Mouse (Mus musculus) embryo, embryonic 9.5 days (tissue): ENCODE data around the gene Pdzd2.
A peak's percentile ranks its signal among the peaks of the same experiment; 100 is the strongest.

Experiments used
- DNase-seq: peaks from one replicate; pipeline ENCODE4 v3.0.0-alpha.2; 2017; ENCODE audit errors: extremely low spot score

Gene Pdzd2

DNA sequence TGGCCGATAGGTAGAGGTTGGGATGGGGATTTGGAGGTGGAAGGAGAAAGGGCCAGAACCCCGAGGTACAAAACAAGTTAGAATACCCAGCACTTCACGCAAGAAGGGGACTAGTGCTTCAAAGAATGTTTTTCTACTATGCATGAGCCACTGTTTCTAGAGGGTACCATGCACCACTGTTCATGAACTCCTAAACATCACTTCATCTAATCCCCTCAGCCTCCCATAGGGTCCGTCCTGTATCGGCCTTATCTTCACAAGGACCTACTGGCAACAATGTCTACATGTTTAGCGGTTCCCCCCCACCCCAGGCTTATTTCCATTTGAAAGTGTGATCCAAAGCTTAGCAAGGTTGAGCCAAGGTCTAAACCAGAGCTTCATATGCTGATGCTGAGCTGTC lies 162.0 kb downstream of the Pdzd2 start:
- DNase-seq = no peak

DNA sequence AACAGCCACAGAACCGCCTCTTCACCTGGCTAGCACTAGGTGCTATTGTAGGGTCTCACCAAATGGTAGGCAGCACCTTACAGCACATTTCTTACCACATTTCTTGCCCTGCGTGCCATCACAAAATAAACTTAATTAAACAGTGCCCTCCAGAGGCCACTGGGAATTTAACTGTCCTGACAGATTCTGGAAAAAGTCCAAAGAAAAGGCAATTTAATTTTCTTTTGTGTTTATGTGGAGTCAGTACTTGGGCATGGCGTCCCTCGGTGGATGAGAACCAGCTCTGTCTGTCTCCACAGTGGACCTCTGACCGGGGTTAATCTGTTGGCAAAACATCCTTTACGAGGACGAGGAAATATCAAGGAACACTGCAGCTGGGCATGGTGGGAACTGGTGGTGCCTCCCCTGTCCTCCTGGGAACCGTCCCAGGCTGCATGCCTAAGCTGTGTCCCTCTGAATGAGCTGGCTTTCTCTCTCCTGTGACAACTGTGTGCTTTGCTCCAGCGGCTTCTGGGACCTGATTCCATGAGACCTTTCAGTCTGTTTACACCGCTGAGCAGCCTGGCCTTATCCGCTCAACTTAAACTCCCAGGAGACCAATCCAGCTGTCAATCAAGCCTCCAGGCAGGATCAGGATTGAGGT lies 162.5 kb downstream of the Pdzd2 start:
- peak; percentile 54 for DNase-seq

DNA sequence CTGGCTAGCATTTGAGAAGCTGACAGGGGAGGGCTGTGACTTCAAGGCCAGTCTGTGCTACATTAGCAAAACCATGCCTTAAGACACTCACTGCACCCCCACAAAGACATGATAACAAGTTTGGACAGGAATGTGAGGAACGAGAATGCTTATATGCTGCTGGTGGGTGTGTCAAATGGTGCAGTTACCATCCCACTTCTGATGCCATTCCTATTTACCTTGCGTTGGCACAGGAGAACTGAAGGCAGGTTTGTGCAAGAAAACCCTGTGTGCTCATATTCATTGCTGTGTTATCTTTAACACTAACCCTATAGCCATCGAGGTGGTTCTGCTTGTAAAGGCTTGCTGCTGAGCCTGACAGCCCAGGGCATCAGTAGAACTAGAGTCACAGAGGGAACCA lies 166.1 kb downstream of the Pdzd2 start:
- no peak for DNase-seq

DNA sequence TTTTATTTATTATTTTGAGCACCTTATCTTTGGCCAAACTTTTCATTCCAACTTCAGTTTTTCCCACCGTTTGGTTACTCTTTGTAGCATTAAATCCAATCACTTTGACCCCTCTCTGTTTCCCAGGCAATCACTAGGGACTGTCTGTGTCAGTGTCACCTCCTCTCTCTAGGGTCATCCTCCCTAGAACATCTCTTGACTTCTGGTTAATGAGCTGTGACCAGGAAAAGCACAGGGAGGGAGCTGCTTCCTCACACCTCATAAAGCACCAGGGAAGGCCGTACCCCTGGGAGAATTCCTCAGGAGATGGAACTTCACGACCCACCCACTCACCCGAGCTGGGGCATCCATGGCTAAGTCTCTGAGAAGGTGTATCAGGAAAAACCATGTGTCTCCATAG lies 168.6 kb downstream of the Pdzd2 start:
- DNase-seq = no peak

DNA sequence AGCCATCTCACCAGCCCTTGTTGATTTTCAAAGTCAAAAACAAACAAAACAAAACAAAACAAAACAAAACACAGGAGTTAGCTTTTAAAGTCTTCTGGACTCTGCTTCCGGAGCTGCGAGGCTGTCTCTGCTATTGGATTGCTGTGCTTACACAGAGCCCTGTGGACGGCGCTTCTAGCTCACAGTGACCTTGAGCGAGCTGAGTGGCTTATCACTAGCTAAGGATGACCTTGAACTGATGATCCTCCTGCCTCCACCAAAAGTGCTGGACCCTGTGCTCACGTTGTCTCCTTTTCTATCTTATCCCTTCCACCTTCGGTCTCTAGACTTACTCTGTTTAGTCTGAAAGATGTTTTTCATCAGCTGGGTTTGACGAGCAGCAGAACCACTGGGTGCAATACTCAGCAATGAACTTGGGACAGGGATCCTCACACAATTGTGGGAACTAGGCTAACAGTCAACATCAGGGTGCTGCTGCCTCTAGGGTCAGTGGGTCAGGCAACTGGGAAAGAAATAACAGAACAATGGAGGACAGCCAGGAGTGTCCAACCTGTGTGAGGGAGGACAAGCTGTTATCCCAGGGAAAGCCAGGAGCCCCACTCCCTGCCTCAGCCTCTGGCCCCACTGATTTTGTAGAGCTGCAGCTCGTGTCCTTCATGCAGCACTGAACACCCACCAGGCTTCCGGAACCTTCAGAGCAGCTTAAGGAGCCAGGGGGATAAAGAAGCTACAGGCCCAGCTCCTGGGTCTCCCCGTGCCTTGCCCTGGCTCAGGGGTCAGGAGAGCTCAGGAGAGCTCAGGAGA lies 172.9 kb downstream of the Pdzd2 start:
- DNase-seq = no peak

DNA sequence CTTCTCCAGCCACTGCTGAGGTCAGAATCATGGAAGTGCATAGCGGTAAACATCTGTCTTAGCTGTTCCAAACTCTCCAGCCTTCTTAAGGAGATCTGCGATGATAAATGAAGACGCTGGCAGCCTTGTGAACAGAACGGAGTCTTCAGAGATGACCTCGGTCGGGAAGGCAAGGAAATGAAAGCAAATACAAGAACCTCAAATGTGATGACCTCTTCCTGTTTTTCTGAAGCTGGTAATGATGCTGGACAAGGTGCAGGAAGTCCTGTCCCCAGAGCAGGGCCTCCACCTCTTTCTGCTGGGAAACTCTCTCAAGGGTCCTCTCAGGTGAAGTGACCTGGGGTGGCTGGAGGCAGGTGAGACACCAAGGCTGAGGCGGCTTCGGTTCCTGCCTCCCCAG lies 174.4 kb downstream of the Pdzd2 start:
- no peak for DNase-seq

DNA sequence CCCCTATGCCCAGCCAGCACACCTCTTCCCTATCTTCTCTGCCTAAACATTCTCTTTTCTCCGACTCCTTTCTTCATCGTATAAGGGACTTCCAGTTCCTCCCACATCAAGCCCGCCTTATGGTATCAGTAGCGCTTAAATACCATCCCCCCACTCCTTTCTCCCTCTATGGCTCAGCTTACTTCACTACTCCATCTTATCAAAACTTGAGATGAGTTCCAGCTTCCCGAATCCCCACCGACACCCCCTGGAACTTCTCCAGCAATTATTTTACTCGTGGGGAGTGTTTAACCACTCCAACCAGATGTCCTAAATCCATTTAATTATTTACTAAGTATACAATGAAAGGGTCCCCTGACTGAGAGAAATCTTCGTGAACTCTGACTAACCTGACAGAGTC lies 179.2 kb downstream of the Pdzd2 start:
- no peak for DNase-seq

DNA sequence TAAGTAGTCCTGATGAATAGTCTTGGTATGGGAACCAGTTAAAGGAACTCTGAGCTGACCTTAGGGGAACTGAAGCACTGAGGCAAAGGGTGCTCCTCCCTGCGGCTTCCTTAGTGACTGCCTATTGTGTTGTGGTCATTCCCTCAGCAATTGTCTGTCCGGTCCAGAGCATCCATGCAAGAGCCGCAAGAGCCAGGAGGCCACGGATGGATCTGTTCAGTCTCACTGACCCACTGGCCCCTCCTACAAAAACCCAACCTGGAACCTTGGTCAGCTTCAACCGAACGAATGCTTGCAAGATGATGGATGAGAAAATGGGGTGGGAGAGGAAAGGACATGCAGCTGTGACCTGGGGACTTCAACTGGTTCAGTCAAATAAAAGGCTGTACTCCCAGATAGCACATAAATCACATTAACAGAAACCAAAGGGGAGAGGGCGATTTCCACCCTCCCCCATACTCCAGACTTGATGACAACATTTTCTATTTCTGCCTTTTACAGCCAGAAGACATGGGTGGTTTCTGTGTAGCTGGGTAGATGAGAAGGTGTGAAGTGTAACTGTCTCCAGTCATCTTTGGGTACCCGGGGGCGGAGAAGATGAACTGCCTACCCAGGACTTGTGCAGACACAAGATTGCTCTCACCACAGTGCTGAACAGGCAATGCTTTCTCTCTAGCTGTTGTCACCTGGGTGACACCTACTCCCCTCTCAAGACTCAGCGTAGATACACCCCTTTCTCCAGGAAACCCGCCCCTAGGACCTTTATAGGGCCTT lies 181.9 kb downstream of the Pdzd2 start:
- DNase-seq = no peak

DNA sequence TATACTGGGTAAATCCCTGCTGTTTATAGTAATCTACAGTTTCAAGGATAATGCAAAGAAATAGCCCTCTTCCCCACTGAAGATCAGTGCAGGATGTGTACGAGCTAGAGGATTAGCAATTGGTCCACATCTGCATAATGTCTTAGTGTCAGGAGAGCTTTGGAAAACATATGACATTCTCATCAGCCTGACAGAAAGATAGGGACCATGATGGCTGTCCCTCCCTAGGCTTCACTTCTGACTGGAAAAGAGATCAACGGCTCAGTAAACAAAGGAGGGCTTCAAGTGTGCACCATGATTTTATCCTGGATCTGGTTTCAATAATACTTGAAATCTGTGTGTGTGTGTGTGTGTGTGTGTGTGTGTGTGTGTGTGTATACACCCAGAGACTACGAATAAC lies 186.5 kb downstream of the Pdzd2 start:
- DNase-seq = no peak

DNA sequence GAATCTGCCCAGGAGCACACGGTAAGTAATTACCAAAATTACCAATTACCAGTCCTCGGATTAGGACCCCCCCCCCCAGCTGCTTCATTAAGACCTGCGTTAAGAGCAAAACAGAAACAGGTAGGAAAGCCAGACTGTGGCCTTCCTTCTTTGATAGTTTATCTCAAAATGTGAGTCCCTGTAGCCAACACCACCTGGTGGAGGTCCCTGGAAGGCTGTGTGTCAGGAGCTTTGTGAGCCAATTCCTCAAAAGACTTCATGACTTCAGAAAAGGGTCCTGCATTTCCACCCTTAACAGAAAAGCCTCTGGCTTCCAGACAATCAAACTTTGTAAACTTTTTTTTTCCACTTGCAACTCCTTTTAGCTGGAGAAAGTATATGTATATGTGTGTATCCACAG lies 188.8 kb downstream of the Pdzd2 start:
- no peak for DNase-seq

DNA sequence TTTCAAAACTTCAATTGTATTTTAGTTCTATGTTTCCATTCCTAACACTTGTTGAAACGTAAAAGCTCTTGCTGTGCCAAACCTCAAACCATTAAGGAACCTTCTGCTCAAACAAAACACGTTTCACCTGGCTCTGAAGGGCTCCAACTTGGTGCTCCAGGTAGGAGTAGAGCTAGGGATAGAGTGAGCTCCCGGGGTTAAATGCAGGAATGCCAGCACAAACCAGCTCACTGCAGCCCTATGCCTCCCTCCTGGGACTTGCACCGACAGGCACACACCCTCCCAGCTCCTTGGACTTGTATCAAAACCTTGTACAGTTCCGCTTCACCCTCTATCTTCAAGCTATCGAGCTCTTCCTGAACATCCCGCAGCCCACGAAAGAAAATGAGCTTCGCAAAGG lies 189.3 kb downstream of the Pdzd2 start:
- no peak for DNase-seq

DNA sequence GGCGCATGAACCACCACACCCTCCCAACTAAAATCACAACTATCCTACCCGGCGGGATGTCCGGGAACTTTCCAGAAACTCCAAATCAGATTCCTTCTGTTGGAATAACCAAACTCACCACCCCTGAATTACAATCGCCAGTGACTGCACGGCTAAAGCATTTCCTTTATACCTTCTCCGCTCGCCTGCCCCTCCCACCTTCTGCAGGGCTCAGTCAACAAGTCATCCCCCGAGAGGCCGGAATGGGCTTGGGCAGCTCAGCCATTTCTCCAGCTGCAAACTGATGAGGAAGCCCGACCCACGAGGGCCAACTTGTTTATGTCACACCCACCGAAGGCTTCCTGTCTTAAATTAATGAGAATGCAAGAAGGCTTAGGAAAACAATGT lies 189.8 kb downstream of the Pdzd2 start:
- DNase-seq = peak; percentile 49

DNA sequence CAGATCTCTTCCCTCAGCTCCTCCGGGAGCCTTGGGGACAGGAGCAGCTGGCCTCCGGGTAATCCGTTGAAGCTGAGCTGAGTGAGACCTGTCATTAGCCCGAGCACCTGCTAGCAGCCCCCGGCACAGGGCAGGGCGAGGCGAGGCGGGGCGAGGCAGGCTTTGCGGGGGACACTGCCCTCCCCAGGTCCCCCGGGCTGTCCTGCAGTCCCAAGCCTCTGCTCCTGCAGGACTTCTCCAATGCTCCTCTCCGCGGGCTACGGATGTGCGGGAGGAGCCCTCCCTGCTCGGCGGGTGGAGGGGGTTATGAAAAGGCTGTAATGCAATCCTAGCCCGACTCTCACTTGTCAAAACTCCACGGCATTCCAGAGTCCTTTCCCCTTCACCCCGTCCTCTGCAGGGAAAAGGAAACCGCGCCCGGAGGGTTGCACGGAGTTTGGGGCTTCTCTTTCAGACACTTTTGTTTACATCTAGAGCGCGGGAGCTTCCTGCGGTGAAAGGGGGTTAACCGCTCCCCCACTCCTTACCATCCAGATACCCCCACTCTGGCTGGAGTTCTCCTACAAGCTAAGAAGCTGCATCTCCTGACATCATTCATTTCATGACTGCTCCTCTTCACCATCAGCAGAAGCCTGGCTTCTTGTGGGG lies 190.3 kb downstream of the Pdzd2 start:
- peak; percentile 61 for DNase-seq

DNA sequence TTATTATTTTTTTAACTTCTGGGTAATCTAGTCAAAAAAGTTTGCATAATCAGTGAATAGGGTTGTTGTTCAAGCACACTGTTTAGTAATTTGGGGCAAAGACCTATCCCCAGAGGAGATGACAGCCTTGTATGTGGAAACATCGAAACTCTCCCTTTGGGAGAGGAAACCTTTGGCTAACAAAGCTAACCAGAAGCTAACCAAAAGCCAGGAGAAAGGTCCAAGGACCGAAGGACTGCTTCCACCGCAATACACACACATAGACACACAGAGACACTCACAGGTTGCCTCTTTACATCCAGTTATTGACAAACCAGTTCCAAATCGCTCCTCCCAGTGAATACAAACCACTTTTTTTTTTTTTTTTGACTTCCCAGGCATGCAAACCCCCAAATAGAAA lies 191.0 kb downstream of the Pdzd2 start:
- DNase-seq = no peak

DNA sequence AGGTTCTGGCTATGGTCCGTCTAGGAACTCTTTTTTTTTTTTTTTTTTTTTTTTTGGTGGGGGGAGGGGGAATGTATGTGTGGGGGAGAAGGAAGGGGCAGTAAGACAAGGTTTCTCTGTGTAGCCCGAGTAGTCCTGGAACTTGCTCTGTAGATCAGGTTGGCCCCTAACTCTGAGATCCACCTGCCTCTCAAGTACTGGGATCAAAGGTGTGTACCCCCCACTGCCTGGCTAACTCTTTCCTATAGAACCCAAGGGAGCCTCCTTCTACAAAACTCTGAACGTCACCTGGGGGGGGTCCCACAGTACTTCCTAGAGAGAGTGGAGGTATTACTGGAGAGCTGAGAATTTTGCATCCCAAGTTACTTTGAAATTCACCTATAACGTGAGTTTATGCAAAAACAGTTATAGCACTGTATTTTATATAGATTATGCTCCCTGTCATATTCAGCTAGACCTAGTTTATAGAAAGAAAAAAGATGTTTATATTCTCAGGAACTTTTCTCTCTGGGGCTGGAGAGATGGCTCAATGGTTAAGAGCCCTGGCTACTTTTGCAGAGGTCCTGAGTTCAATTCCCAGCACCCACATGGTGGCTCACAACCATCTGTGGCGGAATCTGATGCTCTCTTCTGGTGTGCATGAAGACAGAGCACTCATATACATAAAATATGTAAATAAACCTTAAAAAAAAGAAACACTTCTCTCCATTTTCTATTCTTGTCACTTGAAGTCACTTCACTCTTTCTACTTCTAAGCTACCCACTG lies 191.9 kb downstream of the Pdzd2 start:
- DNase-seq = no peak

DNA sequence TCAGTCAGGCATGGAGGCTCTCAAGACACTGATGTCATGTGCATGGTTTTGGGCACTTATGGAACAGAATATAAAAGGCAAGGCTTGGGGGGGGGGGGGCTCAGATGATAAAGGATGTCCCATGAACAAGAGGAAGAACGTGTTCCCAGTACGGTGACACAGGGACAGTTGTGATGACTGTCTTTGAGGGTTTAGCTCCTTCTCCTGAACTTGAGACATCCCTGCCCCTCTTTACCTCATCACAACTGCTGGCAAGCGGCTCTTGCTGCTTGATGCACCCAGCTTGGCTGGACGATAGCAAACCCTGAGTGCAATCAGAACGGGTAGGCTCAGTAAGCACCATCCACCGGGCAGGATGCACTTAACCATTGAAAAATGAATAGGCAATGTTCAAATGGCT lies 192.9 kb downstream of the Pdzd2 start:
- no peak for DNase-seq

DNA sequence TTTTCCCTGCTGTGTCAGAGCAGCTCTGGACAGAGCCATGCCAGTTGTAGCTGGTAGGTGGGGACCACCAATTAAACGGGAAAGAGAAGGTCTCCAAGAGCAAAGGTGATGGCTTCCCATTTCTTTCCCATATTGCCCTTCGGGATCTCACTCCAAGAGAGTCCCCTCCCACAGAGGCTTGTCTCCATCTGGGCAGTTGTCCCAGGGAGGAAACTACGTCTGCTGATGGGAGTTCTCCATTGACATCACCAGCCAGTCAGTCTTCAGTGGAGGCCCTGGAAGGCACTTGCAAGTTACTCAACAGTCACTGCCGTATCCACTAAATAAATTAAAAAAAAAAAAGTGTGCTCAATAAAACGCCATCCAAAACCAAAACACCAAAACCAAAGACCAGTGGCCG lies 194.1 kb downstream of the Pdzd2 start:
- DNase-seq = no peak

DNA sequence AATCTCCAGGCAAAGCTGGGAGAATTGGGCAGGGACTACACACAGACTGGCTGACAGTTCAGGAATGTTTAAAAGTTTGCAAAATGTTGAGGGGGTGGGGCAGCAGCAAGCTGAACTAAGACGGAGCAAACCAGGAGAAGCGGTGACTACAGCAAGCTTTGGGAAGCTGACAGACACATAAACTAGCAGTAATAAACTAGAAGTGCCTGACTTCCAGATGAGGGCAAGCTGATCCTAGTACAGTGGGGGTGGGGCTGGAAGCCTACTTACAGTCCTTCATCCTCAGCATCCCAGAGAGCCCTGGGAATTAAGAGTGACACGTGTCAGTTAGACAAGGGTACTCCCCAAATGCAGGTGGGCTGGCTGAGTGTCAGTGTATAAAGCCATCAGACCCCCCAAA lies 194.5 kb downstream of the Pdzd2 start:
- DNase-seq = no peak

DNA sequence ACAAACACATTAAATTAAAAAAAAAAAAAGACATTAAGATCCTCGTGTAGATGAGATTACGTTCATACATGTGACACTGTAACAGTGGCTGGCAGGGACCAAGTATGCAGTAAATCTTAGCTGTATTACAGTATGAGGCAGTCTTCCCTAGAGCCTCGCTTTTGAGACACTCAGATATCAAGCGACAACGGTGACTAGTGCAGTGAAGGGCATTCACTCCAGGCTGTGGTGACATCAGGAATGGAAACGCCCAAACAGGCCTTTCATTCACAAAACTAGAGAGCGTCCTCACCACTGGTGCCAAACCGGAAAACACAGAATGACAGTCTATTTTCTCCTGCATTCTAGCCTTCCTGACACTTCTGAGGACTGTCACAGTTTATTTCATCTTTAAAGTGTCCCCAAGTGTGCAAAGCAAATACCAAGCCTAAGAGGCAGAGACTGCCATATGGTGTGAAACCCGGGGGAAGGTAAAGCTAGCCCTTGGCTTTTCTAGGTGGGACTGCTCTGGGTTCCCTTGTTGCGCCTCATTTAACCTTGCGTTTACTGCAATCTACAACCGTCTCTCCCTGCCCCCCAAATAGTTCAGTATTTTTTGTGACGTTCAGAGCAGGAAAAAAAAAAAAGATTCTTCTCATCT lies 195.9 kb downstream of the Pdzd2 start:
- no peak for DNase-seq

DNA sequence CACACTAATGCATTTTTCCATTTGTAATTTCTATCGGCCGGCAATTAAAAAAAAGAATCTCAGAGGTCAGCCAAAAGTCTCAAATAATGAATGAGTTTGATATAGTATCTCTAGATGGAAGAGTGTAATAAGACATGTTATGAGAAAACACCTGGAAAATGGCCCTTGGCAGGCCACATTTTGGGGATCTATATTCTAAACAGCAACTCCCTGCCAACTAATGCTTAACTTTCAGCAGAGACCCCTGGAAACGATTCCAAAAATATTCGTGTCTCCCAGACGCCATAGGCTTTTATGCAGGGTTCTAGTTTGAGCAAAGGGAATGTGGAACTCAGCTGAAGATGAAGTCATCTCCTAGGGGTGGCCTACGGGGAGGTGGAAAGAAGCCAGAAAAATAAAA lies 197.4 kb downstream of the Pdzd2 start:
- no peak for DNase-seq

DNA sequence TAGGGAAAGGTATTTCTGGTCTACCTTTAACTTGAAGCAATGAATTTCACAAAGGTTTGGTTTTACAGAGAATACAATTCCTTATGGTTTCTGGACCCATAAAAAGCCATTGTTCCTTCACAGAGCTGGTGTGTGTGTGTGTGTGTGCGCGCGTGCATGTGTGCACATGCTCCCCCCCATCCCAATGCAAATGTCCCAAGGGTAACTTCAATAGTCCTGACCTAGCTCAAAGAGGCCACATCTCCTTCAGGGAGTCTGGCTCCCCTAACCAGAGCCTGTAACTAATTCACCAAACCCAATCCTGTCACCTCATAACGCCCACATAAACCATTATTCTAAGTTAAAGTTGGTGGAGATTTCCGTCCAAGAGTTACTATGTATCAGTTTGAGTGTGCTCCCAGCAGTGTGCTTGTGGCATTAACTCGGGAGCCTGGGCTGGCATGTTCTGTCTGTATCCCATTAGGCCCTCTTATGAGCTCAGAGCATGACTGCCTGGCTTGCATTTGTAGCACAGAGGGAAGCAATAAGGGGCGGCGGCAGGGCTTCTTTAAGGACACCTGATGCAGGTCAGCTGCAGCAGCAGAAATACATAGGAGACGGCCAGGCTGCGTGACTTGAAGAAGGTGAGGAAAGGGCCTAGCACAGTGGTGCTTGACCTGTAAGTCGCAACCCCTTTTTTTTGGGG lies 200.0 kb downstream of the Pdzd2 start:
- no peak for DNase-seq
